Mouse (Mus musculus) lung, postnatal 0 days (tissue): ENCODE results near the gene Gnai1. TPM values are rescaled to one million over a fixed set of nuclear protein-coding genes. Genes with fewer than 3 reads are reported as not detected.
"Not testable (repeated sequence)": the region's sequence is repeated elsewhere in the genome, so short reads cannot be mapped to it uniquely, and the experiment has no call there.

Source experiments
- ATAC-seq: fragments of 200-750 bp; cut with Nextera tagmentation; 2 replicates; pipeline ENCODE4 v1.8.0; 2017; ENCODE audit warnings: moderate library complexity
- DNase-seq: peaks from one replicate; pipeline ENCODE4 v3.0.0-alpha.2; 2016; ENCODE audit warnings: low spot score
- H3K27ac ChIP-seq: fragments of 300-500 bp; sonication (generic); 2 replicates; pipeline ENCODE4 v1.5.1; 2014; ENCODE audit warnings: antibody characterized with exemption, mild to moderate bottlenecking, low read length, mixed read lengths
- H3K27me3 ChIP-seq: fragments of 300-500 bp; sonication (generic); replicated peaks from 2 replicates; pipeline ENCODE4 v1.6.1; 2014; ENCODE audit warnings: low read length, mixed read lengths; ENCODE audit not compliant: insufficient read depth
- H3K36me3 ChIP-seq: fragments of 300-500 bp; sonication (generic); 2 replicates; pipeline ENCODE4 v1.6.1; 2014; ENCODE audit warnings: low read length, mixed read lengths; ENCODE audit not compliant: insufficient read depth
- H3K4me1 ChIP-seq: fragments of 300-500 bp; sonication (generic); 2 replicates; pipeline ENCODE4 v1.6.1; 2014; ENCODE audit warnings: antibody characterized with exemption, low read depth, low read length, mixed read lengths; ENCODE audit not compliant: insufficient read depth
- H3K4me2 ChIP-seq: fragments of 300-500 bp; sonication (generic); replicated peaks from 2 replicates; pipeline ENCODE4 v1.6.1; 2014; ENCODE audit warnings: low read depth, mild to moderate bottlenecking, low read length, moderate library complexity, mixed read lengths
- H3K4me3 ChIP-seq: fragments of 300-500 bp; sonication (generic); 2 replicates; pipeline ENCODE4 v1.5.1; 2014; ENCODE audit warnings: low read depth, low read length
- H3K9ac ChIP-seq: fragments of 300-500 bp; sonication (generic); replicated peaks from 2 replicates; pipeline ENCODE4 v1.6.1; 2014; ENCODE audit warnings: low read depth, mild to moderate bottlenecking
- H3K9me3 ChIP-seq: fragments of 300-500 bp; sonication (generic); 2 replicates; pipeline ENCODE4 v1.6.1; 2016; ENCODE audit warnings: low read length, mixed read lengths
- CTCF ChIP-seq: IDR thresholded peaks from 2 replicates; pipeline ENCODE4 v1.5.1; 2016; ENCODE audit warnings: antibody characterized with exemption, mild to moderate bottlenecking
- EP300 ChIP-seq: IDR thresholded peaks from 2 replicates; pipeline ENCODE4 v1.6.1; 2016; ENCODE audit warnings: antibody characterized with exemption, mild to moderate bottlenecking, control low read depth
- WGBS: fragments of 180-500 bp; shearing (Covaris S2); extraction: QIAGEN DNeasy Blood & Tissue Kit; methylation state at CpG from one replicate; pipeline ENCODE4 v1.1.7; 2014; 5-methylcytosine and 5-hydroxymethylcytosine counted together
- polyA plus RNA-seq: library from polyadenylated mRNA; unstranded; fragments of >200 nt; fragmentation: Nextera tagmentation; extraction: Ambion mirVana; gene quantifications from 2 replicates; pipeline ENCODE4 v1.2.1, GENCODE M21; 2015

Gnai1 gene
- polyA plus RNA-seq, 1 experiment from 2014 or later = 25.4 TPM

GRCm38 (mm10) chr5:18358191-18358590 is 2.0 kb downstream of the Gnai1 start:
- Histone ChIP-seq H3K4me1 (peaks cover 8% of the 10 kb centered on the region; the same call in 1 of the 2 replicates), H3K4me2 (peak overlapping the region; percentile 92; the same call in 1 of the 2 replicates), H3K27ac (no peak overlapping the region), H3K9me3 (no peaks in the 10 kb centered on the region), H3K9ac (no peak overlapping the region), H3K36me3 (no peaks in the 10 kb centered on the region), H3K27me3 (no peaks in the 10 kb centered on the region), H3K4me3 (no peak overlapping the region)
- DNase-seq = peak; percentile 72
- no peak for ATAC-seq
- TF ChIP-seq EP300 = no peak
- peak; percentile 79 for TF ChIP-seq CTCF
- WGBS = 16% methylated on average over 3 of the region's 3 CpGs

- WGBS = 92% methylated on average over 3 of the region's 3 CpGs
- H3K4me1 ChIP-seq = no peaks in the 10 kb centered on the region
- no peak for ATAC-seq
Observed at GRCm38 (mm10) chr5:18347297-18347696, 12.9 kb downstream of the Gnai1 start.

DNA sequence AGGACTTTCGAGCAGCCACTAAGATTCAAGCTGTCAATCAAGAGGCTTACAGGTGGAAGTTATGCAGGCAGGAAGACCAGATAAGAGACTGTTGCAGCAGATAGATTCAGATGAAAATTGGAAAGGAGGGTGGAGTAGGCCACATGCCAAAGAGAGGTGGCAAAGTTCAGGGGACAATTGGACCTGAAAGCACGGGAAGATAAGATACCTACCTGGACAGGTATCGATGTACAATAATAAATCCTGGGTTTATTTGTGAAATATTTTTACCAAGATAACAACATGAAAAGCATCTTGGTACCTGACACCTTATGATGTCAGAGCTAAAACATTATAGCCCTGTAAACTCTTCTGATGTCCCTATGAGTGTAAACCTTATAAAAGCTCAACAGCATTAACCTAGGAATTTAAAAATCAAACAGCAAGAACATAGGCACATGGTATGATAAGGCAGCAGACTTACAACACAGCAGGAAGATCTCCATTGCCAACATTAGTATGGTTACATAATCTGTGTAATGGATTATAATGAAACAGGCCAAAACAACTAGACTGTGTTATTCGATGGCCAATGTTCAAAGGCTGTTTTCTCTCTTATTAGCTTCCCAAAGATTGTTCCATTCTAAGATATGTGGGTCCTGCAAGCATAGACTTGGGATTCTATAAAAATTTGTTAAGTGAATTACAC is 16.6 kb downstream of the Gnai1 start:
- H3K36me3 ChIP-seq = no peaks in the 10 kb centered on the region
- H3K4me1 ChIP-seq = no peaks in the 10 kb centered on the region
- no peaks in the 10 kb centered on the region for H3K9me3 ChIP-seq
- TF ChIP-seq CTCF = no peak
- no peak for TF ChIP-seq EP300
- WGBS = 84% methylated on average over 4 of the region's 4 CpGs
- no peak overlapping the region for H3K9ac ChIP-seq
- no peak overlapping the region for H3K4me2 ChIP-seq
- DNase-seq (no peak), ATAC-seq (no peak)
- no peak overlapping the region for H3K27ac ChIP-seq
- H3K4me3 ChIP-seq = no peak overlapping the region
- no peaks in the 10 kb centered on the region for H3K27me3 ChIP-seq

More at GRCm38 (mm10) chr5:18347297-18347696, 12.9 kb downstream of the Gnai1 start:
- Histone ChIP-seq H3K4me2 (no peak overlapping the region), H3K27me3 (no peaks in the 10 kb centered on the region), H3K36me3 (no peaks in the 10 kb centered on the region), H3K9ac (no peak overlapping the region), H3K9me3 (no peaks in the 10 kb centered on the region), H3K27ac (no peak overlapping the region), H3K4me3 (no peak overlapping the region)
- no peak for DNase-seq
- no peak for TF ChIP-seq CTCF
- no peak for TF ChIP-seq EP300

DNA sequence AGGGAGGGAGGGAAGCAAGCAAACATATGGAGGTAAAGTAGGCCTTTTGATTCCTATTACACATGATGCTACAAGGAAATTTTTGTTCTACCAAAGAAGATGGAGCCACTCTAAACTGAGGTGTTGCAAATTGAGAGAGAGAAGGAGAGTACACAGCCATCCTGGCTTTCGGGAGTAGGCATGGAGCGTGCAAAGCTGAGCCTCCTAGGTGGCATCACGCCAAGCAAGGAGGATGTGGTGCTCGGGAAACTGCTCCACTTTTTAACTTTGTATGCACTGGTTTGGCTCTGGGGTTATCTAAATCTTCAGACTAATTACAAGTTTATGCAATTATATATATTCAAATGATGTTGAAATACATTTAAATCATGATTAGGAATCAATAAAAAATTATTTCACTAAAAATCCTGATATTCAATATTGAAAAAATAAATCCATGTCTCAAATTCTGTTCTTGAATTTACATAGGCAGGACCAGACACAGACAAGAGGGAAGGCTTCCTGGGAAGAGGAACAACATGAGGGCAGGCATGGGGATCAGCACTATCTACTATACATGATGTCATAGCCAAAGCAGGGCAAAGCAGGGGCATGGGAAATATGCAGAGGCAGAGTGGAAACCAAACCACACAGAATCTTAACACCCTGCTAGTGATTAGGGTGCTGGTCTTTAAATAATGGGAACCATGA is 17.2 kb downstream of the Gnai1 start:
- Histone ChIP-seq H3K27me3 (no peaks in the 10 kb centered on the region), H3K9ac (no peak overlapping the region)
- 48% methylated on average over 4 of the region's 4 CpGs for WGBS

GRCm38 (mm10) chr5:18341876-18342275 is 18.3 kb downstream of the Gnai1 start:
- H3K4me3 ChIP-seq, H3K9ac ChIP-seq, DNase-seq, ATAC-seq, H3K4me1 ChIP-seq, H3K9me3 ChIP-seq, H3K27ac ChIP-seq, H3K27me3 ChIP-seq, H3K4me2 ChIP-seq, H3K36me3 ChIP-seq: not testable (repeated sequence)
- WGBS = 60% methylated on average over 1 of the region's 1 CpGs

More for the DNA sequence above, 17.2 kb downstream of the Gnai1 start:
- no peak for ATAC-seq
- no peak for TF ChIP-seq CTCF
- TF ChIP-seq EP300 = no peak
- Histone ChIP-seq H3K27ac (no peak overlapping the region), H3K9me3 (no peaks in the 10 kb centered on the region), H3K4me1 (no peaks in the 10 kb centered on the region), H3K4me3 (no peak overlapping the region), H3K4me2 (no peak overlapping the region), H3K36me3 (no peaks in the 10 kb centered on the region)
- DNase-seq = no peak

GRCm38 (mm10) chr5:18332256-18332655 is 27.9 kb downstream of the Gnai1 start:
- ATAC-seq = no peak
- TF ChIP-seq EP300 (no peak), CTCF (no peak)
- H3K4me1 ChIP-seq = no peaks in the 10 kb centered on the region
- H3K9me3 ChIP-seq = no peaks in the 10 kb centered on the region
- H3K4me2 ChIP-seq = no peak overlapping the region
- no peaks in the 10 kb centered on the region for H3K36me3 ChIP-seq
- no peak overlapping the region for H3K9ac ChIP-seq
- no peak for DNase-seq
- 48% methylated on average over 5 of the region's 5 CpGs for WGBS
- H3K4me3 ChIP-seq = no peak overlapping the region
- H3K27ac ChIP-seq = no peak overlapping the region
- no peaks in the 10 kb centered on the region for H3K27me3 ChIP-seq
